Mouse (Mus musculus): ENCODE measurements around the gene Ykt6. TPM values are rescaled to one million over a fixed set of nuclear protein-coding genes. Genes with fewer than 3 reads are reported as not detected.
"Not testable (repeated sequence)": the region's sequence is repeated elsewhere in the genome, so short reads cannot be mapped to it uniquely, and the experiment has no call there.

The Ykt6 gene
- 10 to 100 TPM; 84.7 to 85.3 TPM for total RNA-seq (2021)
- long read RNA-seq, experiment 1, transcript Ykt6-201 (7 exons, 2,541 nt), result major isoform, 23 of 43 reads
- long read RNA-seq, experiment 1, partial matches to known transcripts, result 2 of 43 reads
- long read RNA-seq, experiment 1, other reads (novel, unspliced or antisense), result 18 of 43 reads
- long read RNA-seq, experiment 2, transcript Ykt6-201 (7 exons, 2,541 nt), result major isoform, 42 of 71 reads
- long read RNA-seq, experiment 2, partial matches to known transcripts, result 5 of 71 reads
- long read RNA-seq, experiment 2, other reads (novel, unspliced or antisense), result 24 of 71 reads

GRCm38 (mm10) chr11:5955546-5956276 lies at the start of gene Ykt6:
Ykt6 (plus strand) TSS chr11:5955693.
- DNase-seq (ENCODE audit: low spot score in 2 of 2), result peak; percentile 91 to 95

DNA sequence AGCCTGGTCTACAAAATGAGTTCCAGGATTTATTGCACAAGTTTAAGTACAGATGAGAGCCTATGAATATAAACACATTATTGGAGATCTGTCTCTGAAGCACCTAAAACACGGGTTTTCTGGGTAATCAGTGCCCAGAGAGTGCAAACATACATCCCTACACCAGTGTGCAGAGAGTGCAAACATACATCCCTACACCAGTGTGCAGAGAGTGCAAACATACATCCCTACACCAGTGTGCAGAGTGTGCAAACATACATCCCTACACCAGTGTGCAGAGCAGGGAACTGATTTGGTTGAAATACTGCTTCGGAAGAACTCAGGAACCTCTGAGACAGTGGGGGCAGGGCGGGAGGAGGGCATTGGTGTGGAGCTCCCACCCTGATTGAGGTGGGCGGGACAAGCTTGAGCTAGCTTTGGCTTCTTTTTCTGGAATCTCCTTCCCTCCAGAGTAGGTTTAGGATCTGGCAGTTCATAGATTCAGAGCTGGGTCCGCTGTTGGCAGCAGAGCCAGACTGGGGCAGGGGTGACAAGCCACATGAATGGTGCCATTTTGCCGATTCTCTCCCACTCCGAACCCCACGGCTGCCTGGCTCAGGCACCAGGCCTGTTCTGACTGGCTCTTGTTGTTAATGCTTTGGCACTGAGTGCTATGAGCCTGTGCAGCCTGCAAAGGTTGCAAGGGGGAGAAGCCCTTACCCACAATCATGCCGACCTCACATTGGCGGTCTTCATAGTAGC lies 49.5 kb upstream of the Ykt6 start:
- peak in 1 of 2 experiments; percentile 46 for DNase-seq (ENCODE audit: low spot score in 2 of 2)

DNA sequence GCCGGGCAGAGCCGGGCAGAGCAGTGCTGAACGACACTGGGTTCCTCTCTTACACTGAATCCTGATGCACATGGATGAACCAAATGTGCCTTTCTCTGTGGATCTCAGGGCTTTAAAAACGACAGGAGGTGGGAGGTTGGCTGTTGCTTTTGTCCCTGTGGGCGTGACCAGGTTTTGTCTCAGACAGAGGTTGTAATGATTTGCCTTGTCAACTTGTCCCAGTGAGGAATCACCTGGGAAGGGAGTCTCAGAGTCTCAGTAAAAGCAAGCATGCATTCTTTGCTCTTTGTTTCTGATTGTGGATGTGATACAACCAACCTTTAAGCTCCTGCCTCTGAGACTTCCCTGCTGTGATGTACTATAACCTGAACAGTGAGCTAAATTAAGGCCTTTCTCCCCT lies 48.4 kb upstream of the Ykt6 start:
- no peak for DNase-seq (ENCODE audit: low spot score in 2 of 2)

DNA sequence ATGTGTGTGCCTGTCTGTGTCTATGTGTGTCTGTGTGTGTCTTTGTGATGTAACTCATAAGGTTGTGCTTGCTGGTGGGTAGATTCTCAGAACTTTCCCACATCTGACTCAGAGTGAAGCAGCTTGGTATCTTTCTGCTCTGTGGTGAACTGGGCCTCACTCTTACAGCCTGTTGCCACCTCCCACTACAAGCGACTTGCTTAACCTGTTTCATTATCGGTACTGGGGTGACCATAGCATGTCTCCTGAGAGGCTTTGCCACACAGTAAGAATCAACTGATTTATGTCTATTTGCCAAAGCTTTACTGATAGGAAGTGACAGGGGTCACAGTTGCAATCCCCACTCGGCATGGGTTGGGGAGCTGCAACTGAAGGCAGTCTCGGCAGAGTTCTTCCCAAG lies 46.9 kb upstream of the Ykt6 start:
- DNase-seq (ENCODE audit: low spot score in 2 of 2), result no peak

- peak; percentile 70 to 73 for DNase-seq (ENCODE audit: low spot score in 2 of 2)
Measured at GRCm38 (mm10) chr11:5912635-5913034, 42.9 kb upstream of the Ykt6 start.

DNA sequence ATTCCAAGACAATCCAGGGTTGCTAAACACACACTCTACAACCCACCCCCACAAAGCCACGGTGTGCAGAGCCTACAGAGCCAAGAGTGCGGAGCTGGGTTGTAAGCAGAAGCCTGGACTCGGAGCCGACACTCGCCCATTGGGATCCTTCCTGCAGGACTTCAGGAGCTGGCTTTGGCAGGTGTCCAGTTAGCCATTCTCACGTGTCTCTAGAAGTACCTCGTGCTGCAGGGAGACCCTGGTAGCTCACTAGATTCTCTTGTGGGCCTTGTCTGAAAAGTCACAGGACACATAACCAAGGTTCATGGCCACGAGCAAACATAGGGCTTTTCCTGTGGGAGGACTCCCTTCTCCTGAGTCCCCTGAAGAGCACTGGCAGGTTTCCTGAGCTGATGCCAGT lies 42.2 kb upstream of the Ykt6 start:
- DNase-seq (ENCODE audit: low spot score in 2 of 2), result no peak

DNA sequence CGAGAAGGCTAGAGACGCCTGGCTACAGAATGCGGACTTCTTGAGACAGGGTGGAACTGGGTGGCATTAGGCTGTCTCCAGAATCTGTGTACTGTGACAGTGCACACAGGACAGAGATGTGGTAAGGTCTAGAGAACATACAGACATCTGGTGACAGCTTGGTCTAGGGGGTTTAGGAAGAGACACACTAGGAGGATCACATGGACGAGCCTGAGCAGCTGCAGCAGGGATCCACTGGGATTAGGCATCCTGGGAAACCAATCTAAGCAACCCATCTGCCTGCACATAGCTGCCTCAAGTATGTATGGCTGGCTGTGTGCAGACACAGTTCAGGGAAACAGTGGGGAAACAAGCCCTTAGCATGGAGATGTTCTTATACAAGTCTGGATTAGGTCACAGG lies 41.6 kb upstream of the Ykt6 start:
- no peak for DNase-seq (ENCODE audit: low spot score in 2 of 2)

DNA sequence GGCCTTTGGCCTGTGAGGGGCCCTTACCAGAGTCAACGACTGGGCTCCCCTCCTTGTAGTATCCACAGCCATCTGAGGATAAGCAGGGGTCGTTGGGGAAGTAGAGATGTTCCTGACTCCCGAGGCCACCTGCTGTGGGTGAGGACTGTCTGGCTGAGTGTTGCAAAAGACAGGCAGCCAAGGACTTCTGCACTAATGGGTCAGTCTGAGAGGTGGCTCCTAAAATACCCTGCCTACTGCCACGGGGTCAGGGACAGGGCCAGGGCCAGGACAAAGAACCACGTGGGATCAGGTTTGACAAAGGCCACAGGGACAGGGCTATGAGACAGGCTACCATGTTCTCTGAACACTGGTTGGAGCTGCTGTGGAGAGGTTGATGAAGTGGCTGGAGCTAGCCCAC lies 40.6 kb upstream of the Ykt6 start:
- DNase-seq (ENCODE audit: low spot score in 2 of 2), result no peak

GRCm38 (mm10) chr11:5915429-5916177 lies 39.9 kb upstream of the Ykt6 start:
- no peak for DNase-seq (ENCODE audit: low spot score in 2 of 2)

DNA sequence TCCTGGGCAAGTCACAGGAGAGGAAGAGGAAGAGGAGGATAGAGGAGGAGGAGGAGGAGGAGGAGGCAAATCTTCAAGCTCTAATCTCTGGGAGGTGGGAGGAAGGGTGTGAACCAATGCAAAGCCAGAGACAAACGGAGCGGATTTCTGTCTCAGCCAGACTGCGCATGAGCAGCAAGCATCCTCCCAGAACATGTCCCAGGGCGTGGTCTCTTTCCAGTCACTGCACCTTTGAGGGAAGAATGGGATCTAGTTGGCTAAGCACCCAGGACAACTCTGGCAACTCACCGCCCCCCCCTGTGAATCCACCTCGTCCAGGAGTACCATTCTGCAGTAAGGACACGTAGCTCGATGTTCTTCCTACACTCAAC lies 39.3 kb upstream of the Ykt6 start:
- DNase-seq (ENCODE audit: low spot score in 2 of 2), result no peak

- no peak for DNase-seq (ENCODE audit: low spot score in 2 of 2)
Measured at GRCm38 (mm10) chr11:5918111-5918510, 37.4 kb upstream of the Ykt6 start.

DNA sequence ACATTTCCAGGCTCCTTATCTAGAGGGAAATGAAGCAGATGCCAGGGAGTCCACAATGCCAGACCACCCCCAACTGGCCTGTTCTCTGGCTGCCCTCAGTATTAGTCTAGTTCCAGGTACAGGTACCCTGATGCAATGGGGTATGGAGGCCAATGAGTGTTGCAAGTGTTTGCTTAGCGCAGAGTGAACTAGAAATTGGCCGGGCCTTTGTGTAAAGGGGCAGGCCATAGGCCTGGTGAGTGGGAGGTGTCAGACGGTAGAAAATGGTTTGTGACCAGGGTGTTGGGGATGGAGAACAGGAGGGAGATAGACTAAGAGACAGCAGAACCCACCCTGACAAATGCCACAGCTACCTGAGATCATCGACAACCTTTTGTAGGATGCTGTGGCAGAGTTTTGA lies 35.9 kb upstream of the Ykt6 start:
- DNase-seq (ENCODE audit: low spot score in 2 of 2), result no peak

DNA sequence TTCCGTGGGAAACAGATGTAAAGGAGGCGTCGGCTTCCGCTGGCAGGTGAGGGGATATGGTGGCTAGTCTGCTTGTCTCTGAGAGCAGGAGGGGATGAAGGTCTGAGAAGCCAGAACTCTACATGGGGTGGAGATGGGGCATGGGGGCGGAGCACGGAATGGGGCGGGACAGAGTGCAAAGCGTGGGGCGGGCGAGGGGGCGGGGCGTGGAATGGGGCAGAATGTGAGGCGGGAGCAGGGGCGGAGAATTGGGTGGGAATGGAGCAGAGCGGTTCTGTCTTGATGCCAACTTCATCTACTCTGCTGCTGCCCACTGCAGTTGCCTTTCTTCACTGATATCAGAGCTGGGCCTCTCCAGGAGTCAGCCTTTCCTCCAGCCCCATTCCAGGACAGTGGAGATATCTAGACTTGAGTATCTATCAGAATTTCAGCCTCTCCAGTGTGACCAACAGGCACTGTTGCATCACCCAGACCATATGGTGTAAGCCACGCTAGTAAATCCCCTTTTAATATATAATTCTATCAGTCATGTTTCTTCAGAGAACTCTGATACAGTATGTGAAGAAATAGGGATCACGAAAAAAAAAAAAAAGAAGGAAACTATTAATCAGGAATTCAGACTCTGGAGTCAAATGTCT lies 35.1 kb upstream of the Ykt6 start:
- no peak for DNase-seq (ENCODE audit: low spot score in 2 of 2)

- no peak for DNase-seq (ENCODE audit: low spot score in 2 of 2)
Measured at GRCm38 (mm10) chr11:5924699-5925098, 30.8 kb upstream of the Ykt6 start.

- no peak for DNase-seq (ENCODE audit: low spot score in 2 of 2)
Measured at GRCm38 (mm10) chr11:5926696-5927220, 28.7 kb upstream of the Ykt6 start.

DNA sequence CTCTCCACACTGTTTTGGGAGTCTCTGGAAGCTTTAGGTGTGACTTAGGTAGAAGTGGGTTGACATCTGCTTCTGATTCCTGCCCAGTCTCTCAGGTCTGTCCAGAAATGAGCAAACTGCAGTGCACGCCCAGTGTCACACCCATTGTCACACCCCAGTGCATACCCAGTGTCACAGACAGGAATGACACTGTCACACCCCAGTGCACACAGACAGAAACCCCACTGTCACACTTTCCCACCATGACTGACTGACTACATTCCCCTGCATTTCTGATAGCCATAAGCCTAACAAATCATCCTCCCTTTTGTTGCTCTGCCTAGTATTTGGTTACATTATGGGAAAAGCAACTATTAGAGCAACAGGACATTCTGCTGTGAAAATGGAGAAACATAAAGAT lies 24.9 kb upstream of the Ykt6 start:
- DNase-seq (ENCODE audit: low spot score in 2 of 2), result no peak

DNA sequence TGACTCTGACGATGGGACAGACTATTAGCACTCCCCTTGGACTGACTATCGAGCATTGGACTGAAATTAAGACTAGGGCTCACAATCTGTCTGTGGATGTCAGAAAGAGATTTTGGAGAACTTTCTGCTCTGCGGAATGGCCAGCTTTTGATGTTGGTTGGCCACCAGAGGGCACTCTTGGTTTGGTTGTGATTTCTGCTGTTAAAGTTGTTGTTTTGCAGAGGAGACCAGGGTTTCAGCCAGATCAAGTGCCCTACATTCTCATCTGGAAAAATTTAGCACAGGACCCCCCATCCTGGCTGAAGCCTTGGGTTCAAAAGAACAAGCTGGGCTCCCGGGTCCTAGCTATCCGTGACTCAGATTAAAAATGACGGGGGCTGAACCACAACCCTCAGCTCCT lies 23.5 kb upstream of the Ykt6 start:
- DNase-seq (ENCODE audit: low spot score in 2 of 2), result not testable (repeated sequence)

DNA sequence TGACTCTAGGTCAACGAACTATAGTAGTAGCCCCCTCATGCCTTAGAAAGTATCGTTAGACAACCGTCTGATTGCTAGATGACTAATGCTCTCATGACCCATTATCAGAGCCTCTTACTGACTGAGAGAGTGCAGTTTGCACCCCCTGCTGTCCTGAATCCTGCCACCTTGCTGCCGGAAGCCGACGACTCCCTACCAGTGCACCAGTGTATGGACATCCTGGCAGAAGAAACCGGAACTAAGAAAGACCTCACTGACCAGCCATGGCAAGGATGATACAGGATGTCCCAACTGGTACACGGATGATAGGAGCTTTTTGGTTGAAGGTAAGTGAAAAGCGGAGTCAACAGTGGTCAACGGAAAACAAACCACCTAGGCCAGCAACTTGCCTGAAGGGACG lies 21.0 kb upstream of the Ykt6 start:
- DNase-seq (ENCODE audit: low spot score in 2 of 2), result not testable (repeated sequence)

- no peak for DNase-seq (ENCODE audit: low spot score in 2 of 2)
Measured at GRCm38 (mm10) chr11:5942966-5943365, 12.5 kb upstream of the Ykt6 start.

DNA sequence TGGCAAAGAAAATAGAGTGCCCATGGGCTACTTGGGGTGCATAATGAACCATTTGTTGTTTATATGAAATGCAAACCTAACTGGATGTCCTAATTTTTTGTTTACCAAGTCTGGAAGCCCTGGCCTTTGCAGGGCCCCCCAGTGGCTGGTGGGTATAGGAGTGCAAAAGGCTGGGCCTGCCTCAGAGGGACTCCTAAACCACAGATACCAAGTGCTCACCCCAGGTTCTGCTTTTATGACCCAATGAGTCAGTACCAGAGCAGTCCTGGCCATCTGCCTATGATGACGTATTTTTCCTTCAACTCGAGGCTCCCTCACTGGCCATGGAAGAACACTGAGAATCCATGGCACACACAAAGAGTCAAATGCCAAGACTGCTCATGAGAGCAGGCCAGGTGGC lies 10.4 kb upstream of the Ykt6 start:
- DNase-seq (ENCODE audit: low spot score in 2 of 2), result no peak

- DNase-seq (ENCODE audit: low spot score in 2 of 2), result no peak
Measured at GRCm38 (mm10) chr11:5947796-5948195, 7.7 kb upstream of the Ykt6 start.

Measured in layer of hippocampus, postnatal 14 days (tissue).